Mouse (Mus musculus) mature B cell (primary cell): ENCODE data around the gene Ntn3.

Source experiments
- in situ Hi-C: fragments of 300-500 bp; cut with MboI; formaldehyde crosslinking; loops from 2 replicates; pipeline ENCODE4 v1.14.3; 2019

The Ntn3 gene

GRCm38 (mm10) chr17:24209043-24209915 is at the start of gene Ntn3:
Ntn3 (minus strand) TSS chr17:24209531.
- in situ Hi-C loops = no loop called here

- in situ Hi-C loops = no loop called here
These were observed 49.6 kb upstream of the Ntn3 start for GRCm38 (mm10) chr17:24258981-24259380.

- in situ Hi-C loops = no loop called here
These were observed 43.0 kb upstream of the Ntn3 start for GRCm38 (mm10) chr17:24252329-24252728.

- in situ Hi-C loops = no loop called here
These were observed 42.2 kb upstream of the Ntn3 start, which contains the start of gene Ccnf for GRCm38 (mm10) chr17:24251320-24252069. Ccnf (minus strand) TSS chr17:24251484.

- in situ Hi-C loops = no loop called here
These were observed 41.6 kb upstream of the Ntn3 start for GRCm38 (mm10) chr17:24250988-24251319.

GRCm38 (mm10) chr17:24248641-24249040 is 39.3 kb upstream of the Ntn3 start:
- in situ Hi-C loops = no loop called here

GRCm38 (mm10) chr17:24244061-24244460 is 34.7 kb upstream of the Ntn3 start:
- in situ Hi-C loops = no loop called here

GRCm38 (mm10) chr17:24243311-24243969 is 34.1 kb upstream of the Ntn3 start:
- in situ Hi-C loops = no loop called here

- in situ Hi-C loops = no loop called here
These were observed 27.6 kb upstream of the Ntn3 start for GRCm38 (mm10) chr17:24236921-24237320.

- in situ Hi-C loops = no loop called here
These were observed 27.1 kb upstream of the Ntn3 start for GRCm38 (mm10) chr17:24236479-24236878.

- in situ Hi-C loops = no loop called here
These were observed 18.6 kb upstream of the Ntn3 start for GRCm38 (mm10) chr17:24227941-24228340.

GRCm38 (mm10) chr17:24226721-24227120 is 17.4 kb upstream of the Ntn3 start:
- in situ Hi-C loops = no loop called here

GRCm38 (mm10) chr17:24225851-24226250 is 16.5 kb upstream of the Ntn3 start:
- in situ Hi-C loops = no loop called here

GRCm38 (mm10) chr17:24224741-24225140 is 15.4 kb upstream of the Ntn3 start:
- in situ Hi-C loops = no loop called here

GRCm38 (mm10) chr17:24223513-24223912 is 14.2 kb upstream of the Ntn3 start:
- in situ Hi-C loops = no loop called here

- in situ Hi-C loops = no loop called here
These were observed 13.3 kb upstream of the Ntn3 start for GRCm38 (mm10) chr17:24222653-24223052.

GRCm38 (mm10) chr17:24220435-24221411 is 11.4 kb upstream of the Ntn3 start, which contains the start of gene Tedc2:
Tedc2 (minus strand) TSS chr17:24220851.
- in situ Hi-C loops = no loop called here

GRCm38 (mm10) chr17:24216836-24217235 is 7.5 kb upstream of the Ntn3 start:
- in situ Hi-C loops = no loop called here

- in situ Hi-C loops = no loop called here
These were observed 3.9 kb upstream of the Ntn3 start for GRCm38 (mm10) chr17:24213186-24213585.

GRCm38 (mm10) chr17:24212441-24213018 is 3.2 kb upstream of the Ntn3 start:
- in situ Hi-C loops = no loop called here
